Mouse (Mus musculus) megakaryocyte, embryonic 14.5 days (primary cell): Measurements from ENCODE around the gene Coq9.

Experiments
- FLI1 ChIP-seq: IDR thresholded peaks from 2 replicates; pipeline ENCODE4 v1.6.1; 2012; ENCODE audit warnings: low read length, inconsistent platforms, mixed read lengths
- GATA1 ChIP-seq: IDR thresholded peaks from 3 replicates; pipeline ENCODE4 v1.6.1; 2012; ENCODE audit warnings: mixed read lengths, low read length, inconsistent platforms, borderline replicate concordance

DNA sequence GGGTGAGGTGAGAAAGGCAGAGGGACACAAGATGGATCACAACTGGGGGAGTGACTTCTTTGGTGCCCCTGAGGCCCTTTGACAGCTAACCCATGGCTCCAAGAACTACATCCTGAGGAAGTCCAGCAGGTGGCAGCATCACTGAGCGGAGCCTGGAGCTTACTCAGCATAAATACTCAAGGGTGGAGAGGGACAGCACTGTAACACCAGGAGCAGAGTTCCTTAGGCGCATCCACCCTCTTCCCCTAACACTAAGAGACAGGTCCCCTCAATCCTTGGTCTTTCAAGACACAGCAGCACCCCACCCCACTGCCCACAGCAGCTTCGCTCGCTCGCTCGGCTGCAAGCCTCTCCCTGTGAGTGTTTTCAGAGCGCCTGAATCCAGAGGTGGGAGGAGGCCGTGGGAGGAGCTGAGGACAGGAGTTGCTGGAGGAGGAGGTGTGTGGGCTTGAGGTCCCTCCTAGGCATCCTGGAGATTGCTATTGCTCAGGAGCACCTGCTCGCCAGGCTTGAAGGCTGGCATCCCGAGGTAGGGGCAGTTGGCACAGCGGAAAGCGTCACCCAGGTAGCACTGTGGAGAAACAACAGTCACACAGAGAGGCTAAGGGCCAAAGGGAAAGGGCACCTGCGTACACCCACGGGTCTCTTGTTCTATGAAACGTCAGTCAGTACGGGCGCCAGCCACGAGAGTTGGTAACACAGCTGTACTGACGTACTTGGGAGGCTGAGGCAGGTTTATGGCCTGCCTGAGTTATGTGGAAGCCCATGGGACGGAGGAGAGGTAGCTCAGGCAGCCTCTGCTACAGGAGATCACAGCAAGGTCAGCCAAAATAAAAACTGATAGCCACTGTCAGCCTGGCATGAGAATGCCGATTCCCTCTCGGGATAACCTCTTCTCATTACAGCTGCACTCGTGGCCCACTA, 15.2 kb upstream of the Coq9 start:
- TF ChIP-seq GATA1 (no peak), FLI1 (no peak)
